Mouse (Mus musculus): ENCODE data around the gene Ppfibp2. TPM values are rescaled to one million over a fixed set of nuclear protein-coding genes. Genes with fewer than 3 reads are reported as not detected.

Ppfibp2 gene
- polyA plus RNA-seq, 1 experiment from 2014 or later: 4.2 TPM

DNA sequence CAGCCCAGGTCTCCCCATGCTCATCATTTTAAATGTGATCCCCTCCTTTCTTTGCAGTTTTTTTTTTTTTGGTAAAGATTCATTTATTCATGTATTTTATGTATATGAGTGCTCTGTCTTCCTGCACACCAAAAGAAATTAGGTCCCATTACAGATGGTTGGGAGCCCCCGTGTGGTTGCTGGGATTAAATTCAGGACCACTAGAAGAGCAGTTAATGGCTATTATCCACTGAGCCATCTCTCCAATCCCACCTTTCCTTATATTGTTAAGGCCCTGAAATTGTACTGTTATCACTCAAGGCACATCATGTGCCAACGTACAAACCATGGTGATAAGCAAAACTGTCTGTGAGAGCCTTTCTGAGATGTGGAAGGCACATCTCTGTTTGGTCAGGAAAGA is 143.7 kb downstream of the Ppfibp2 start:
- no peak for ATAC-seq (replicated peaks; ENCODE audit: low FRiP score)

DNA sequence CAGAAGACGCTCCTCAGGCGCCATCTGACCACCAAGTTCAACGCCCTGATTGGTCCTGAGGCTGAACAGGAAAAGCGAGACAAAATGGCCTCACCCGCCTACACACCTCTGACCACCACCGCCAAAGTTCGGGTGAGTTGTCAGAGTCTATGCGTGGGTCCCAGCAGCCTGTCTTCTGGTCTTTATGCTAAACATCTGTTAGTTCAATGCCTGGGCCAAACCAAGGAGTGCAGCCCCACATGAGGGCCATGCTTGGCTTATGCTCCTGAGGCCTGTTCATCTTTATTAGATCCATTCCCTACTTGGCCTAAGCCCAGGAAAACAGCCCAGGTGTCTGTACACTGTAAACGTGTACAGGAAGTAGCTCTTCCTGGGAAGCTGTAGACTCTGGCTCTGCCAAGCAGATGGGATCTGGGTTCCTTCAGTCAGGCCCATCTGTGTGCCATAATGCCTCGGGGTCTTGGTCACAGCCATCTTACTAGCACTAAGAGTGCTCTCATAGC is 148.0 kb downstream of the Ppfibp2 start:
- peak; percentile 40 for DNase-seq (ENCODE audit: low spot score)

More for the DNA sequence above, 143.7 kb downstream of the Ppfibp2 start:
- 51% methylated on average over 2 of the region's 2 CpGs for WGBS
- DNase-seq (ENCODE audit: low spot score): peak; percentile 57
- Histone ChIP-seq H3K4me3 (ENCODE audit: low read depth, low read length) (no peak overlapping the region), H3K9ac (ENCODE audit: low read length) (no peak overlapping the region), H3K36me3 (ENCODE audit: control insufficient read depth, insufficient read depth, low read length) (no peaks in the 10 kb centered on the region), H3K27ac (ENCODE audit: low read depth, low read length) (no peak overlapping the region), H3K9me3 (ENCODE audit: control insufficient read depth, low read length) (no peaks in the 10 kb centered on the region), H3K4me2 (ENCODE audit: low read depth, low read length, severe bottlenecking) (no peak overlapping the region), H3K4me1 (replicated peaks; ENCODE audit: control insufficient read depth, insufficient read depth, low read length) (no peaks in the 10 kb centered on the region), H3K27me3 (ENCODE audit: control insufficient read depth, insufficient read depth, low read length) (no peaks in the 10 kb centered on the region)

GRCm38 (mm10) chr7:107744454-107744853 is 149.4 kb downstream of the Ppfibp2 start:
- H3K36me3 ChIP-seq (ENCODE audit: control insufficient read depth, insufficient read depth, low read length): no peaks in the 10 kb centered on the region
- H3K27me3 ChIP-seq (ENCODE audit: control insufficient read depth, insufficient read depth, low read length): no peaks in the 10 kb centered on the region
- WGBS: 93% methylated on average over 4 of the region's 4 CpGs
- H3K4me1 ChIP-seq (replicated peaks; ENCODE audit: control insufficient read depth, insufficient read depth, low read length): no peaks in the 10 kb centered on the region
- H3K9me3 ChIP-seq (ENCODE audit: control insufficient read depth, low read length): no peaks in the 10 kb centered on the region
- H3K4me3 ChIP-seq (ENCODE audit: low read depth, low read length): no peak overlapping the region
- ATAC-seq (replicated peaks; ENCODE audit: low FRiP score) (no peak), DNase-seq (ENCODE audit: low spot score) (no peak)
- H3K9ac ChIP-seq (ENCODE audit: low read length): no peak overlapping the region
- H3K4me2 ChIP-seq (ENCODE audit: low read depth, low read length, severe bottlenecking): no peak overlapping the region
- no peak overlapping the region for H3K27ac ChIP-seq (ENCODE audit: low read depth, low read length)

More for the DNA sequence above, 148.0 kb downstream of the Ppfibp2 start:
- Histone ChIP-seq H3K36me3 (ENCODE audit: control insufficient read depth, insufficient read depth, low read length) (no peaks in the 10 kb centered on the region), H3K9me3 (ENCODE audit: control insufficient read depth, low read length) (no peaks in the 10 kb centered on the region), H3K27ac (ENCODE audit: low read depth, low read length) (no peak overlapping the region), H3K4me3 (ENCODE audit: low read depth, low read length) (no peak overlapping the region), H3K9ac (ENCODE audit: low read length) (no peak overlapping the region), H3K4me1 (replicated peaks; ENCODE audit: control insufficient read depth, insufficient read depth, low read length) (no peaks in the 10 kb centered on the region), H3K27me3 (ENCODE audit: control insufficient read depth, insufficient read depth, low read length) (no peaks in the 10 kb centered on the region), H3K4me2 (ENCODE audit: low read depth, low read length, severe bottlenecking) (no peak overlapping the region)
- 92% methylated on average over 10 of the region's 10 CpGs for WGBS
- ATAC-seq (replicated peaks; ENCODE audit: low FRiP score): no peak

DNA sequence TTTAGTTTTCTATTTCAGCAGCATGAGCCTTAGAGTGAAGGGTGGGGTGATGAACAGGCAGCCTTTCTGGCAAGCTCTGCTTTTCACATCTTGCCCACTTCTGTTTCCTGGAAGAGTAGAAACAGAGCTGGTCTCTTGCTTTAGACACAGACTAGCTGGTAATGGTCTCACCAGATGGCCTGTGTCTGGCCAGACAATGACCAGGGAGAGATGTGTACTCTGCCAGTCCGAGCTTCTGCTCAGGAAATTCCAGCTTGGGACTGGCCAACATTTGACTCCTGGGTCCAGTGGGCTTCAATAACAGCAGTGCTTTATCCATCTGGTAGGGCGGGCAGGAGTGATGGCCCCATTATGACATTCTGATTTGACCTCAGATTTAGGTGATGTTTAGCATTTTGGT is 150.1 kb downstream of the Ppfibp2 start:
- Histone ChIP-seq H3K27me3 (ENCODE audit: control insufficient read depth, insufficient read depth, low read length) (no peaks in the 10 kb centered on the region), H3K36me3 (ENCODE audit: control insufficient read depth, insufficient read depth, low read length) (no peaks in the 10 kb centered on the region), H3K9ac (ENCODE audit: low read length) (no peak overlapping the region), H3K27ac (ENCODE audit: low read depth, low read length) (no peak overlapping the region), H3K9me3 (ENCODE audit: control insufficient read depth, low read length) (no peaks in the 10 kb centered on the region), H3K4me3 (ENCODE audit: low read depth, low read length) (no peak overlapping the region), H3K4me1 (replicated peaks; ENCODE audit: control insufficient read depth, insufficient read depth, low read length) (no peaks in the 10 kb centered on the region), H3K4me2 (ENCODE audit: low read depth, low read length, severe bottlenecking) (no peak overlapping the region)
- WGBS: 85% methylated on average over 2 of the region's 2 CpGs
- no peak for DNase-seq (ENCODE audit: low spot score)
- ATAC-seq (replicated peaks; ENCODE audit: low FRiP score): no peak

GRCm38 (mm10) chr7:107746036-107746435 is 151.0 kb downstream of the Ppfibp2 start:
- H3K4me1 ChIP-seq (replicated peaks; ENCODE audit: control insufficient read depth, insufficient read depth, low read length): no peaks in the 10 kb centered on the region
- H3K9ac ChIP-seq (ENCODE audit: low read length): no peak overlapping the region
- WGBS: 94% methylated on average over 8 of the region's 8 CpGs
- DNase-seq (ENCODE audit: low spot score) (no peak), ATAC-seq (replicated peaks; ENCODE audit: low FRiP score) (no peak)
- H3K4me3 ChIP-seq (ENCODE audit: low read depth, low read length): no peak overlapping the region
- H3K4me2 ChIP-seq (ENCODE audit: low read depth, low read length, severe bottlenecking): no peak overlapping the region
- H3K27me3 ChIP-seq (ENCODE audit: control insufficient read depth, insufficient read depth, low read length): no peaks in the 10 kb centered on the region
- H3K36me3 ChIP-seq (ENCODE audit: control insufficient read depth, insufficient read depth, low read length): no peaks in the 10 kb centered on the region
- no peaks in the 10 kb centered on the region for H3K9me3 ChIP-seq (ENCODE audit: control insufficient read depth, low read length)
- no peak overlapping the region for H3K27ac ChIP-seq (ENCODE audit: low read depth, low read length)

DNA sequence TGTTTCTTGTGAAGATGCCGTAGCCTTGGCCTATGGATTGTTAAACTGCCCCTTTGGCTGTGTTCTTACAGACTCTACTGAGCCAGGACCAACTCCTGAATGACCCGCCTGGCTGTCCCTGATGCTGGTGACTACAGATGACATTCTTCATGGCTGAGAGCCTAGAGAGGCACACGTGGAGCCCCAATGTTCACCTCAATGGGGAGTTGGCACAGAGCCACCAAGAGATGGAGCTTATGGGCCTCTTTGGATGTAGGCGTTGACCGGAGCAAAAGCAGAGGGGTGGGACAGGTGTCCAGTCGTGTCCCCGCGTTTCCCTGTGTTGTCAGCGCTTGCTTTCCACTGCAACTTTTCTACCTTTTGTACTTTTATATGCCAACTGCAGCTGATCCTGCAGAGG is 152.5 kb downstream of the Ppfibp2 start:
- DNase-seq (ENCODE audit: low spot score) (no peak), ATAC-seq (replicated peaks; ENCODE audit: low FRiP score) (no peak)
- no peak overlapping the region for H3K27ac ChIP-seq (ENCODE audit: low read depth, low read length)
- no peaks in the 10 kb centered on the region for H3K4me1 ChIP-seq (replicated peaks; ENCODE audit: control insufficient read depth, insufficient read depth, low read length)
- no peak overlapping the region for H3K4me3 ChIP-seq (ENCODE audit: low read depth, low read length)
- no peaks in the 10 kb centered on the region for H3K36me3 ChIP-seq (ENCODE audit: control insufficient read depth, insufficient read depth, low read length)
- no peaks in the 10 kb centered on the region for H3K27me3 ChIP-seq (ENCODE audit: control insufficient read depth, insufficient read depth, low read length)
- no peaks in the 10 kb centered on the region for H3K9me3 ChIP-seq (ENCODE audit: control insufficient read depth, low read length)
- WGBS: 91% methylated on average over 9 of the region's 9 CpGs
- no peak overlapping the region for H3K9ac ChIP-seq (ENCODE audit: low read length)
- no peak overlapping the region for H3K4me2 ChIP-seq (ENCODE audit: low read depth, low read length, severe bottlenecking)

- H3K4me2 ChIP-seq (ENCODE audit: low read depth, low read length, severe bottlenecking): no peak overlapping the region
- no peak overlapping the region for H3K9ac ChIP-seq (ENCODE audit: low read length)
- DNase-seq (ENCODE audit: low spot score): peak; percentile 80
- no peaks in the 10 kb centered on the region for H3K9me3 ChIP-seq (ENCODE audit: control insufficient read depth, low read length)
- H3K27ac ChIP-seq (ENCODE audit: low read depth, low read length): no peak overlapping the region
- no peaks in the 10 kb centered on the region for H3K27me3 ChIP-seq (ENCODE audit: control insufficient read depth, insufficient read depth, low read length)
- H3K36me3 ChIP-seq (ENCODE audit: control insufficient read depth, insufficient read depth, low read length): no peaks in the 10 kb centered on the region
- no peak overlapping the region for H3K4me3 ChIP-seq (ENCODE audit: low read depth, low read length)
- peak; percentile 37; the same call in 1 of the 2 replicates for ATAC-seq (replicated peaks; ENCODE audit: low FRiP score)
- 21% methylated on average over 2 of the region's 2 CpGs for WGBS
- H3K4me1 ChIP-seq (replicated peaks; ENCODE audit: control insufficient read depth, insufficient read depth, low read length): no peaks in the 10 kb centered on the region
Observed at GRCm38 (mm10) chr7:107747954-107748353, 152.9 kb downstream of the Ppfibp2 start.

- no peaks in the 10 kb centered on the region for H3K27me3 ChIP-seq (ENCODE audit: control insufficient read depth, insufficient read depth, low read length)
- 3% methylated on average over 3 of the region's 3 CpGs for WGBS
- ATAC-seq (replicated peaks; ENCODE audit: low FRiP score): peak; percentile 56
Observed at GRCm38 (mm10) chr7:107749270-107749669, 154.3 kb downstream of the Ppfibp2 start.

GRCm38 (mm10) chr7:107749721-107750120 is 154.7 kb downstream of the Ppfibp2 start:
- WGBS: 88% methylated on average over 4 of the region's 4 CpGs
- Histone ChIP-seq H3K27ac (ENCODE audit: low read depth, low read length) (no peak overlapping the region), H3K27me3 (ENCODE audit: control insufficient read depth, insufficient read depth, low read length) (no peaks in the 10 kb centered on the region), H3K36me3 (ENCODE audit: control insufficient read depth, insufficient read depth, low read length) (no peaks in the 10 kb centered on the region), H3K4me3 (ENCODE audit: low read depth, low read length) (no peak overlapping the region), H3K9me3 (ENCODE audit: control insufficient read depth, low read length) (no peaks in the 10 kb centered on the region), H3K4me2 (ENCODE audit: low read depth, low read length, severe bottlenecking) (no peak overlapping the region), H3K4me1 (replicated peaks; ENCODE audit: control insufficient read depth, insufficient read depth, low read length) (no peaks in the 10 kb centered on the region), H3K9ac (ENCODE audit: low read length) (no peak overlapping the region)
- DNase-seq (ENCODE audit: low spot score) (no peak), ATAC-seq (replicated peaks; ENCODE audit: low FRiP score) (no peak)

More at GRCm38 (mm10) chr7:107749270-107749669, 154.3 kb downstream of the Ppfibp2 start:
- Histone ChIP-seq H3K27ac (ENCODE audit: low read depth, low read length) (no peak overlapping the region), H3K9ac (ENCODE audit: low read length) (no peak overlapping the region), H3K9me3 (ENCODE audit: control insufficient read depth, low read length) (no peaks in the 10 kb centered on the region), H3K4me1 (replicated peaks; ENCODE audit: control insufficient read depth, insufficient read depth, low read length) (no peaks in the 10 kb centered on the region), H3K4me2 (ENCODE audit: low read depth, low read length, severe bottlenecking) (no peak overlapping the region), H3K4me3 (ENCODE audit: low read depth, low read length) (no peak overlapping the region), H3K36me3 (ENCODE audit: control insufficient read depth, insufficient read depth, low read length) (no peaks in the 10 kb centered on the region)
- peak; percentile 57 for DNase-seq (ENCODE audit: low spot score)
